Mouse (Mus musculus): ENCODE measurements around the gene Med6. TPM values are rescaled to one million over a fixed set of nuclear protein-coding genes. Genes with fewer than 3 reads are reported as not detected.

Med6 gene
- total RNA-seq (2021) = 10 to 100 TPM; 24.4 to 26.7 TPM

- peak; percentile 95 for DNase-seq
Observed at GRCm38 (mm10) chr12:81594902-81595671, at the start of gene Med6. TSS of gene Med6 (minus strand) at chr12:81595008.

- no peak for DNase-seq
Observed at GRCm38 (mm10) chr12:81642361-81643082, 47.7 kb upstream of the Med6 start.

DNA sequence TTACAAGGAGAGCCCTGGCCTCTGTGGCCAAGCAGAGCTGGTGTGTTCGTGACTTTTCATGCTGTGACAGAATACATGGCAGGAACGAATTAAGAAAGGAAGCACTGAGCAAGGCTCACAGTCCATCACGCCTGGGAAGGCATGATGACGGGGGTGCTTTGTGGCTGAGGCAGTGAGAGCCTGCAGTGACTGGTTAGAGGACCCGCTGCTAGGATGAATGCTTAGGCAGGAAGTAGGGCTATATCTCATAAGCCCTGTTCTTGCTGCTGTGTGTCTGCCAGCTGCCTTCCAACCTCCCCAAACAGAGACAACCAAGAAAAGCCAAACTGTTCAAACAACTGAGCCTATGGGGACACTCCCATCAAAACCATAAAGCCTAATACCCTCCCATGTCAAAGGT lies 45.8 kb upstream of the Med6 start:
- no peak for DNase-seq

- DNase-seq = no peak
Observed at GRCm38 (mm10) chr12:81633246-81633645, 38.4 kb upstream of the Med6 start.

DNA sequence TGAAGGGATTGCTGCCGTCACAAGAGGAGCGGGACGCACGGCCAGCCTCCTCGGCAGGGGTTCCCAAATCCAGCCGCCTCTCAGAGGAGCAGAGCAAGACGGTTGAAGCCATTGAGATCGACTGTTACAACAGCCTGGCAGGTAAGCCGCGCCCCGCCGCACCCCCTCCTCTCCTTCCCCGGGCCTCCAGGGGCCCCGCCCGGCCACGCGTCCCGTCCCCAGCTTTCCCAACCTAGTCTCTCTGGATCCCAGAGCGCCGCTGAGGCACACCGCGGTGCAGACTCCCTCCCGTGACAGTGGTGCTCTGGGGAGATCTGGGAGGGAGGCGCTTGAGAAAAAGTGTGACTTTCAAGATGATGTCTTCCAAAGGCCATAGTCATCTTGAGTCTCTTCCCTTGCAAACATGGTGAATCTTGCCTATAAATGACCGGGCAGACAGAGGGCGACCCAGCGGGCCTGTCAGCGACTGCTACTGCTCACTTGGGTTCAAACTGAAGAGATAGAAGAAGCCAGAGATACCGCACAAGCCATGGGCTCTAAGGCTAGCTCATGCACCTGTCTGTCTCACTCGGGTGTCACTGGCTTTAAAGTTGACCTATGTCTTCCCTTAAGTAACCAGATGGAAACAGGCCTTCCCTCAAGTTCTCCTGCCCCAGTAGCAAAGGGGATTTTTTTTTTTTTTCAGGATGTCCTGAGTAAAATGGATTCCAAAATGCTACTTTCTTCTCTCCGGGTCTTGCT lies 37.0 kb upstream of the Med6 start:
- DNase-seq = no peak

GRCm38 (mm10) chr12:81630915-81631660 lies 36.3 kb upstream of the Med6 start, which contains the start of gene Ttc9:
TSS of gene Ttc9 (plus strand) at chr12:81631249.
- peak; percentile 40 for DNase-seq

DNA sequence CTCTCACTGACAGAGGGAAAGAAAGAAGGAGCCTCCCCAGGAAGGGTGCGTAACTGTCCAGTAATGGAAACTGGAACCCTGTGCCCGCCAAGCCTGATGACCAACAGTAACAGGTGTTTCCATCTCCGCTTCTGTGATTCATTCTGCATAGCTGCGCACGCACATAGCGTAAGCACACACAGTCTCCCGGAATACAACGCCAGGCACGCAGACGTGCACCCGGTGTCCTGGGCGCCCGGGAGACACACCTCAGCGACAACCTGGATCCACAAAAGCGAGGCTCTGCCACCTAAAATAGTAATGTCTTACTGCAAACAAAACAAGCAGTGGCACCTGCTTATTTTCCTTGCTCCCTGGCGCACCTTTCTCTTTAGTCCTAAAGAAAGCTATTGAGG lies 35.7 kb upstream of the Med6 start:
- DNase-seq = peak; percentile 22

DNA sequence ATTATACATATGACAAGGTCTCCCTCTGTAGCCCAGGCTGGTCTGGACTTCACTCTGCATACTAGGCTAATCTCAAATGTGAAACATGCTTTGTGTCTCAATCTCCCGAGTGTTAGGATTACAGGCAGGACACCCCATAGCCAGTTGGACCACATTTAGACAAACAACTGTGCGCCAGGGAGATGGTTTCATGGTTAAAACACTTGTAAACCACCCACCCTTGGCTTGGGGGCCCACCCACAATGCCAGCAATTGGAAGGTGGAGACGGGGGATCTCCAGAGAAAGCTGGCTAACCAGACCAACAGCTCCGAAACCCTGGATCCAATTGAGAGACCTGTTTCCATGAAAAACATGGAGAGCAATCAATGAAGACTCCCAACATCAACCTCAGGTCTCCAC lies 33.3 kb upstream of the Med6 start:
- DNase-seq = no peak

DNA sequence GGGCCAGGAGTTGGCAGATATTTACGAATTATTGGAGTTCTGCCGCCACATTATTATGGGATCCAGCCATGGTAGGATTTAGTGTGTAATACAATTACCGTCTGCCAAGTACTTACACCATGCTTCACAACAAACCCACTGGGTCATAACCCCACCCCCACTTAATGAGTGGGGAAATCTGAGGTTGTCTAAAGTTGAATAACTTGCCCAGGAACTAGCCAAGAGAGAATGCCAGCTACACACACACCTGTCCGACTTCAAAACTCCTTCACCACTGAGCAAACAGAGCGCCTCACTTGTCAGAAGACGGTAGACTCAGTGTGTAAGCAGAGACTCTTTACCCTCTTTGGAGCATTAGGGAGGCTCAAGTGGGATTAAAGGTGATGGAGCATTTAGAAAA lies 32.6 kb upstream of the Med6 start:
- no peak for DNase-seq

DNA sequence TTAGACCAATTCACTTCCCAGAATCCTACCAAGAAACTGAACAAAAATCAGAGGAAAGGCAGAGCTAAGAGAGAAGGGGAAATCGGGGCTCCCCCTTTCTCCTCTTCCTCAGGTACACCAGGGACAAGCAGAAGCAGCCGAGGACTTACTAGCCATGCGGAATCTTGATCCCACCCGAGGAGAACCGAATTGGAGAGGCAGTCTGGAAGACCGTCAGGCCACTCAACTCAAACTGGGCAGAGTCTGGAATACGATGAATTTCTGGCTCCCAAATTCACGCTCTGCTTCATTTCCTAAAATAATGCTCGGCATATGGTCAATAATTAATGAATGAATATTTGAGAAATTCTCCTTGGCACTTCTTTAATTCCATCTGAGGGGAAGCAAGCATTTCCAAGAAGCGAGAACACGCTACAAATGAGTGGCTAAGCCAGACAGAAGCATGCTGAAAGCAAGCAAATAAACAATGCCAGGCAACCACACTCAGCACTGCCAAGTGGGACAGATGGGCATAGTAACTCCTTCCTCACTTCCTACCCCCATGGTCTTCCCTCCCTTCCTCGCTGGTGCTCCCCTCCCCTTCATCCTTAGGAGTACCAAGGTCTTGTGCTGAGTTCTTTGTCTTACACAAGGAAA lies 31.5 kb upstream of the Med6 start:
- DNase-seq = no peak

DNA sequence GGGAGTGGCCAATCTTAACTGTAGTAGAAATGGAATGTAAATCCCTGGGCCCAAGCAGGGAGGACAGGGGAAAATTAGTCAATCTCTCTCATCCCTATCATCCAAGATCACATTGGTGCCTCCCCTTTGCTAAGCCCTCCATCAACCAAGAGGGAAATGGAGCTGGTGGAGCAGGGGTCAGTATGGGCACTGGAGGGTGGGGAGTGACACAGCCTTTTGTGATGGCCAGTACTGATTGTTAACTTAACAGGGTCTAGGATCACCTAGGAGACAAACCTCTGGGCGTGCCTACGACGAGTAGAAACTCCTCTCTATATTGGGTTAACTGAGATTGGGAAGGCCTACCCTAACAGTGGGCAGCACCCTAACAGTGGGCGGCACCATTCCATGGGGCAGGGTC lies 28.6 kb upstream of the Med6 start:
- no peak for DNase-seq

DNA sequence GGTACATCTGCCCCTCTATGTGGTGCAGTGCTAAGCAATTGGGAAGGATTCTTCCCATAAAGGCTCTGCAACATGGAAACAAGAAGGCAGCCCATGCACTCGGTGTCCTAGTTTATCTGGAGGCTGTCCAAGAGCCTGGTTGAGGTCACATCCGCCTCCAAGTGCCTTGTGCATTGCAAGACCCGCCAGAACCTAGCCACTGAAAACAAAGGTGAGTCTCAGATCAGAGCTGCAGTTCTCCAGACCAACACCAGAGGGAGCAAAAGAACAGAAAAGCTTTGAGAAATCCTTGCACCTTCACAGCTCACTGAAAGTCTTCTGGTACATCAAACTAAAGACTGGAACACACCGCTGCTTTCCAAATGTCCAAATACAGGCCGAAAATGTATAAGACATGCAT lies 24.5 kb upstream of the Med6 start:
- DNase-seq = peak; percentile 81

DNA sequence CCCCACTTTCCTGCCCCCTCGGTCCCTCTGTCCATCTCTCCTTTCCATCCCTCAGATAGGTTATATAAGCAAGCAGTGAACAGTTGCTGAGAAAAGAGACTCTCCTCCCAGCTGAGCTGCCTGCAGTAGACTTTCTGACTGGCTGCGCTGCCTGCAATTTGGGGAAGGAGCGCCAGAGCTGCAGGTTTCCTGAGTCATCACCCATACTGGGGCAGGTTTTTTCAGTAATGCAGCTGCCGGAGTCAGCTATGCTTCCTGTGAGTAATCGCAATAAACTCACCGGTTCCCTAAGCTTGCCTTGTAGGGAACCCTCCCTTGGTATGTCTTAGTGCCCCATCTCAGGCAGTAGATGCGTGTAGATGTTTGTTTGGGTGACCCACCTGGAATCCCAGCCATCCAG lies 22.2 kb upstream of the Med6 start:
- DNase-seq = no peak

GRCm38 (mm10) chr12:81615807-81616206 lies 21.0 kb upstream of the Med6 start:
- no peak for DNase-seq

- DNase-seq = no peak
Observed at GRCm38 (mm10) chr12:81609445-81609844, 14.6 kb upstream of the Med6 start.

- no peak for DNase-seq
Observed at GRCm38 (mm10) chr12:81604995-81605784, 10.4 kb upstream of the Med6 start.

DNA sequence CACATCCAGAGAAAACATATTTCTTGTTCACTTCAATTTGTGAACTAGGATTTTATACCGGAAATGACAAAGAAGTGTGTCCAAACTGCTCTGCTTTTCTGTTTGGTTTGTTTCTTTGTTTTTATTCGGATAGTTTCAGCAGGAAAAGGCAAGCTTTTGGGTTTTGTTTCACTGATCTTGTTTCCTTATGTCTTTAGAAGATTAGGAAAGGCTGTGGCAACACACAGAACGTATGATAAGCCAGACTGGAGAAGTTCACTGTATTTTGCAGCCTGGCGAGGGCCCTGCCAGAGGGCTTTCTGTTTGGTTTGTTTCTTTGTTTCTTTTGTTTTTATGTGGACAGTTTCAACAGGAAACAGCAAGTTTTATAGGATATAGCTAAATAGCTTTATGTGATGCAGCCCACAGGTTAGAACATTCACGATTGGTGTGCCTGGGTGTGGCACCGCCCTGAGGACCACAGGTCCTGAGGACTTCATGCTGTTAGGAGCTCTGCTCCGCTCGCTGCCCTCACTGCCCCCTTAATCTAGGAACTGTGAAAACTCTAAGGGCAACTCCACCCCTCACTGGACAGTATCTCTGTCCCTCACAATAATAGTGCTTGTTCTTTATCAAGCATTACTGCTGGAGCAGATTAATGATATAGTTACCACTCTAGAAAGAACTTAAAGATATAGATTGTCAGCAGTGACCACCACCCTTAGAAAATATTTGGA lies 1.9 kb upstream of the Med6 start:
- no peak for DNase-seq

DNA sequence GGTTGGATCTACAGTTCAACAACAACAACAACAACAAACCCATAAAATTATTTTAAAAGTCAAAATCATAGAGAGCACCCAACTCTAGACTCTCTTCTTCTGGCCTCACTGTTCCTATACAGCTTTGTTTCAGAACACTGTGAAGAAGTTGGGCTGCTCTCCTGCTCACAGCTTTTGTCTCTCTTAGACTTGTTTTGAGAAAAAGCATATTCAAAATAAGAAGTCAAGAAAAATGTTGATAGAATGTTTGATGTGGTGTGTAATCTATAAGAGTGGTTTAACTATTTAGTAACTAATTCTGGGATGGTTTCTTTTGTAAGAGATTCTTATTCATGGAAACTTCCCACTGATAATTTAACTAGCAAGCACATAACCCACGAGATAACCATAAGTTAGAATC lies 26.4 kb downstream of the Med6 start, which contains the start of gene Adam21:
TSS of gene Adam21 (minus strand) at position 101 of the 400 bp plus-strand sequence.
- DNase-seq = no peak

DNA sequence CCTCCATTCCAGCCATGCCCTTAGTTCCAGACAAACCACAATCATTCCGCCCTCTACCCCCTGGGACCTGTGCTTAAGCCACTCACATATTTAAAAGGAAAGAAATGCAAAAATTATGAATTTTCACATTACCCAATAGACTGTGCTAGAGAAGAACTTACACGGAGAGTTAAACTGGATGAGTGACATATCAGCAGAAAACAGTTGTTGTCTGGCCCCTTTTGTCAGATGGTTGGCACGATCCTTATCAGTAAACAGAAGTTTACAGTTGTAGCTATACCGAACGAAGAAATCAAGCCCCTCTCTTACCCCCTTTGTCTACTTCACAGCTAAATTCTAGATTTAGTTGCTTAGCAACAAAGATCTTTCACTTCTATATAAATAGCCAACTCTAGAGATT lies 26.9 kb downstream of the Med6 start:
- no peak for DNase-seq

GRCm38 (mm10) chr12:81564173-81564572 lies 30.6 kb downstream of the Med6 start:
- no peak for DNase-seq

All from heart, postnatal 4 days (tissue).